Mouse (Mus musculus) adrenal gland, adult (tissue): ENCODE measurements around the gene Gatb.

Experiments used
- DNase-seq, 2 experiments: peaks; one replicate each; pipeline ENCODE4 v3.0.0; 2022 to 2023; ENCODE audit warnings: low spot score in 1 of 2; ENCODE audit not compliant: inconsistent age in 2 of 2

The Gatb gene

GRCm38 (mm10) chr3:85698496-85698895 is 124.6 kb downstream of the Gatb start:
- DNase-seq, result no peak

GRCm38 (mm10) chr3:85703141-85703882 is 129.4 kb downstream of the Gatb start:
- peak in 1 of 2 experiments; percentile 47 for DNase-seq
